Mouse (Mus musculus): ENCODE measurements around the gene Stk11ip.

The Stk11ip gene

DNA sequence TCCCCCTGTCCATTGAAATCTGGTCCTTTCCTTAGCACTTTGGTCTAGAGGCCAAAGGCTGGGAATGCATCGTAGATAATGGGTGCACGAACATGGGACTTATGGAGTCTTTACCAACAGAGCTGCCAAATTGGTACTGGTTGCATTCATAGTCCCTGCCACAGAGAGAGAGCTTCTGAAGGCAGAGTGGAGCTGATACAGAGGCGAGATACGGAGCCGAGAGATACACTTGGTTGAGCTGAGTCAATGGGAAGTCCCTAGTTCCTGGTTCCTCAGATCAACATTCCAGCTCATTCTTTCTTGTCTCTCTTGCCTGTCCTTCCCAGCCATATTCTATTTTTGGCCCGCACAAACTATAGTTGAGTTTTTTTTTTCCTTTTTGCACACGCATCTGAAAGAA is 52.4 kb downstream of the Stk11ip start:
- DNase-seq, result peak; percentile 76

DNA sequence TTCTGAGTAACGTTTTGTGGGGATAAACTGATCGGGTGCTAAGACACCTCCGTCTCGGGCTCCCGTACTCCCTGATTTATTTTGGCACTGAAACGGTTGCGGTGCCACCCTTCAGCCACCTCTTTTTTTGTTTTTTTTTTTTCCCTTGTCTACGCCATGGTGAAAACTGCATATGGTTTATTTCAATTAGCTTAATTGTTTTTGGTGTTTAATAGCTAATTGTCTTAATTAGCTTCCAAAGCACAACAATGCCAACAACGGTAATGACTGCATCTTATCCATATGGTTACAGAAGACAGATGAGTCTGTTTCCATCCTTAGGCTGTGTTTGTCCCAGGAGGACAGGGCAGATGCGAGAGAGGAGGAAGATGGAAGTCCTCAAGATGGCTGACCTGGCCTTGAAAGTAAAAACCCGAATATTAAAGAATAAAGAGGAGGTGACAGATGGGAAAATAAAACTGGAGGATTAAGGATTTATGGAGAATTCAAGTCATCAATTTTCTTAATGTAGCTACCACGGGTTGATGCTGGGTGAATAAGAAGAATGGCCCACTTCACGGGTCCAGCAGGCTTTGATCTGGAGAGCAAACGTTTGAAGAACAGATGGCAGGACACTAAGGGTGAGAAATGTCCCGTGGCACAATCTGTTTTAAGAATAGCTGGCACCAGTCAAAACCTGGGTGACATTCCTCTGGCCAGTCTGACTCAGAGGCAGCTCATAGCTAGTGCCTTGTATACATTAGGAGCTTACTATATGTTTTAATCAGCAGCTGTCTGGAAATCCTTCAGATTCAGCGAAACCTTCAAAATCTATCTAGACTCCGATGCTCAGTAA is 53.4 kb downstream of the Stk11ip start:
- peak; percentile 73 for DNase-seq

DNA sequence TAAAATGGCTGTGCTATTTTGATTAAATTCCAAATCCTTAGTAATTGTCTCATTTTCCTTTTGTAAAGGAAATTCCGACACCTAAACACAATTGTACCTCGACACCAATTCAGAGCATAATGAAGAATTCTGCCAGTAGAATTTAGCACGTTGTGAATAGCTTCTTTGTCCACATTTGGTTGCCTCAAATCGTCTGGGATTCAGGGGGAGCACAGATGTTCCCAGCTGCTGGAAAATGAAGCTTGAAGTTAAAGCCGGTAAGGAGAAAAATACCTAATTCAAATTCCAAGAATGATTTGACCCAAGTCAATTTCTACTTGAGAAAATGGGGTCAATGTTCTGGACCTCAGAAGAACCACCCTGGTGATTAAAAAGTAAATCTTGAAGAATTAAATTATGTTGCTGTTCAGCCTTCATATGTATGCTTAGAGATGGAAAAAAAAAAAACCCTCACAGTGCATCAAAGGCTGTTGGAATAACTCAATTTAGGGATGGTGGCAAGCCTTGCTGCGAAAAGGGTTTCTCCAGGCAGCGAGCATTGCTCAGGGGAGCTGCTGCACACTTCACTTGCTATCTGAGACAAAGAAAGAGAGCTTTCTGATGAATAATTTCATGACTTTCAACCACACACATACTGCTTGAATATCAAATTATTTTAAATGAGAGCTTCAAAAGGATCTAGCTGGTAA is 60.8 kb downstream of the Stk11ip start:
- DNase-seq, result peak; percentile 86

DNA sequence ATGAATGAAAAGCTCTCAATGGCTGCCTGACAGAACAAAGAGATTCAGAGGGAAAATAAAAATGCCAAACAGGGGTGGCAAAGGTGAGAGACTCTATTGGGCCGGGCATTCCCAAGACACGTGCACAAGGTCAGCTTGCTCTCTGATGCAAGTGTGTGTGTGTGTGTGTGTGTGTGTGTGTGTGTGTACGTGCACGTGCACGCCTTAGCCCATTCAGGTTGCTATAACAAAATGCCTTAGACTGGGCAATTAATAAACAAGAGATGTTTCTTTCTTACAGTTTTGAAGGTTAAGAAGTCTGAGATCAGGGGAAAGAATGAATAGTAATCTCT is 61.3 kb downstream of the Stk11ip start:
- DNase-seq, result peak; percentile 27

DNA sequence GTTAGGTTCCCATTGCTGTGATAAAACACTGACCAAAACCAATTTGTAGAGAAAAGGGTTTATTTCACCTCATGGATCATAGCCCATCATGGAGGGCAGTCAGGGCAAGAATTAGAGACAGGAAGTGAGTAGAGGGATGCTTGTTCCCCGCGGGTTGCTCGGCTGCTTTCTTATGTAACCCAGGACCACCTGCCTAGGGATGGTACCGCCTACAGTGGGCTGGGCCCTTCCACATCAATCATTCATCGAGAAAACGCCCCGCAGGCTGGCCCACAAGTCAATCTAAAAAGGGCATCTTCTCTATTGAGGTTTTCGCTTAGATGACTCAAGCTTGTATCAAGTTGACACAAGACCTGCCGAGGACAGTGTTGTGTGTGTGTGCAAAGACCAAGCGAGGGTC is 61.7 kb downstream of the Stk11ip start:
- peak; percentile 48 for DNase-seq

DNA sequence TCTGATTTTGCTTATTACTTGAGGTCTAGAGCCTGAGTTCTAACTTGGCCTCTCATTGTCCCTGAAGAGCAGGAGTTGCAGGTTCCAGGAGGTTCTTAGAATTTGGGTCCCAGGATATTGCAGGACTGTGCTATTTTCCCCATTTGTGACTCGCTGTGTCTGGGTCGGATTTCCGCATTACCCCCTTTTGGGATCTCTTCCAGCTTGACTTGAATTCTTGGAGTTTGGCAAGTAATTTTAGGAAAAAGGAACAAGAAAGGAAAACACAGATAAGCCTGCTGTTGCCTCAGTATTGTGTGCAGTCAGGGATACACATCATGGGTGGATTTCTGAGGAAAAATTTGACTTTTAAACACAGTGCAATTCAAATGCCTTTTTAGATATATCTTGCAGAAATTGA is 65.5 kb downstream of the Stk11ip start:
- DNase-seq, result peak; percentile 90
